Mouse (Mus musculus): ENCODE measurements around the gene Grn. TPM values are rescaled to one million over a fixed set of nuclear protein-coding genes. Genes with fewer than 3 reads are reported as not detected.

Gene Grn
- polyA plus RNA-seq, 1 experiment from 2014 or later = 58.8 TPM

- Histone ChIP-seq H3K4me2 (ENCODE audit: low read depth, severe bottlenecking) (no peak overlapping the region), H3K27me3 (ENCODE audit: control insufficient read depth, insufficient read depth, low read length) (no peaks in the 10 kb centered on the region), H3K9me3 (ENCODE audit: control insufficient read depth, low read length) (no peaks in the 10 kb centered on the region), H3K36me3 (ENCODE audit: control insufficient read depth, insufficient read depth, low read length) (no peaks in the 10 kb centered on the region), H3K4me1 (ENCODE audit: control insufficient read depth, insufficient read depth, low read length) (peaks cover 3% of the 10 kb centered on the region), H3K4me3 (ENCODE audit: low read depth, low read length) (no peak overlapping the region), H3K27ac (replicated peaks; ENCODE audit: low read depth, low read length) (no peak overlapping the region), H3K9ac (ENCODE audit: low read length) (no peak overlapping the region)
- DNase-seq (ENCODE audit: low spot score) (no peak), ATAC-seq (ENCODE audit: insufficient number of reproducible peaks, low FRiP score, low TSS enrichment, low read depth) (no peak)
- 81% methylated on average over 8 of the region's 8 CpGs for WGBS
These were observed 4.4 kb upstream of the Grn start for GRCm38 (mm10) chr11:102425555-102426316.

GRCm38 (mm10) chr11:102428981-102429540, 1.1 kb upstream of the Grn start:
- no peak for DNase-seq (ENCODE audit: low spot score)
- Histone ChIP-seq H3K4me2 (ENCODE audit: low read depth, severe bottlenecking) (no peak overlapping the region), H3K27me3 (ENCODE audit: control insufficient read depth, insufficient read depth, low read length) (no peaks in the 10 kb centered on the region), H3K4me1 (ENCODE audit: control insufficient read depth, insufficient read depth, low read length) (peaks cover 3% of the 10 kb centered on the region), H3K36me3 (ENCODE audit: control insufficient read depth, insufficient read depth, low read length) (0 out of 2 replicates have a peak, but pooled peaks cover 2% of the 10 kb centered on the region), H3K4me3 (ENCODE audit: low read depth, low read length) (no peak overlapping the region), H3K27ac (replicated peaks; ENCODE audit: low read depth, low read length) (no peak overlapping the region), H3K9me3 (ENCODE audit: control insufficient read depth, low read length) (no peaks in the 10 kb centered on the region), H3K9ac (ENCODE audit: low read length) (no peak overlapping the region)
- WGBS = 75% methylated on average over 8 of the region's 8 CpGs
- ATAC-seq (ENCODE audit: insufficient number of reproducible peaks, low FRiP score, low TSS enrichment, low read depth) = no peak

GRCm38 (mm10) chr11:102429551-102429950, 564 bp upstream of the Grn start:
- 54% methylated on average over 3 of the region's 3 CpGs for WGBS
- Histone ChIP-seq H3K4me3 (ENCODE audit: low read depth, low read length) (peak overlapping the region; percentile 71), H3K9ac (ENCODE audit: low read length) (peak overlapping the region; percentile 58; the same call in 1 of the 2 replicates), H3K27me3 (ENCODE audit: control insufficient read depth, insufficient read depth, low read length) (no peaks in the 10 kb centered on the region), H3K9me3 (ENCODE audit: control insufficient read depth, low read length) (no peaks in the 10 kb centered on the region), H3K4me2 (ENCODE audit: low read depth, severe bottlenecking) (peak overlapping the region; percentile 92), H3K27ac (replicated peaks; ENCODE audit: low read depth, low read length) (no peak overlapping the region), H3K36me3 (ENCODE audit: control insufficient read depth, insufficient read depth, low read length) (0 out of 2 replicates have a peak, but pooled peaks cover 2% of the 10 kb centered on the region), H3K4me1 (ENCODE audit: control insufficient read depth, insufficient read depth, low read length) (peaks cover 3% of the 10 kb centered on the region)
- no peak for ATAC-seq (ENCODE audit: insufficient number of reproducible peaks, low FRiP score, low TSS enrichment, low read depth)
- no peak for DNase-seq (ENCODE audit: low spot score)

GRCm38 (mm10) chr11:102431018-102431645, 1.0 kb downstream of the Grn start:
- peak overlapping the region; percentile 92 for H3K4me2 ChIP-seq (ENCODE audit: low read depth, severe bottlenecking)
- no peaks in the 10 kb centered on the region for H3K9me3 ChIP-seq (ENCODE audit: control insufficient read depth, low read length)
- under 1% methylated on average over 7 of the region's 7 CpGs for WGBS
- peak overlapping the region; percentile 81 for H3K27ac ChIP-seq (replicated peaks; ENCODE audit: low read depth, low read length)
- H3K4me3 ChIP-seq (ENCODE audit: low read depth, low read length) = peak overlapping the region; percentile 71
- H3K9ac ChIP-seq (ENCODE audit: low read length) = peak overlapping the region; percentile 56
- no peaks in the 10 kb centered on the region for H3K27me3 ChIP-seq (ENCODE audit: control insufficient read depth, insufficient read depth, low read length)
- DNase-seq (ENCODE audit: low spot score) (peak; percentile 88), ATAC-seq (ENCODE audit: insufficient number of reproducible peaks, low FRiP score, low TSS enrichment, low read depth) (0 out of 2 replicates have a peak, but pooled peaks have one; percentile 28)
- peaks cover 9% of the 10 kb centered on the region for H3K36me3 ChIP-seq (ENCODE audit: control insufficient read depth, insufficient read depth, low read length)
- H3K4me1 ChIP-seq (ENCODE audit: control insufficient read depth, insufficient read depth, low read length) = peaks cover 3% of the 10 kb centered on the region

- DNase-seq (ENCODE audit: low spot score) = no peak
- Histone ChIP-seq H3K27ac (replicated peaks; ENCODE audit: low read depth, low read length) (no peak overlapping the region), H3K27me3 (ENCODE audit: control insufficient read depth, insufficient read depth, low read length) (no peaks in the 10 kb centered on the region), H3K4me3 (ENCODE audit: low read depth, low read length) (no peak overlapping the region), H3K36me3 (ENCODE audit: control insufficient read depth, insufficient read depth, low read length) (peaks cover 9% of the 10 kb centered on the region), H3K4me1 (ENCODE audit: control insufficient read depth, insufficient read depth, low read length) (peaks cover 3% of the 10 kb centered on the region), H3K9ac (ENCODE audit: low read length) (no peak overlapping the region), H3K9me3 (ENCODE audit: control insufficient read depth, low read length) (no peaks in the 10 kb centered on the region), H3K4me2 (ENCODE audit: low read depth, severe bottlenecking) (no peak overlapping the region)
- WGBS = 82% methylated on average over 3 of the region's 3 CpGs
- no peak for ATAC-seq (ENCODE audit: insufficient number of reproducible peaks, low FRiP score, low TSS enrichment, low read depth)
These were observed 1.6 kb downstream of the Grn start for GRCm38 (mm10) chr11:102431728-102432114.

- Histone ChIP-seq H3K36me3 (ENCODE audit: control insufficient read depth, insufficient read depth, low read length) (peaks cover 9% of the 10 kb centered on the region), H3K4me3 (ENCODE audit: low read depth, low read length) (no peak overlapping the region), H3K27ac (replicated peaks; ENCODE audit: low read depth, low read length) (no peak overlapping the region), H3K9ac (ENCODE audit: low read length) (no peak overlapping the region), H3K9me3 (ENCODE audit: control insufficient read depth, low read length) (no peaks in the 10 kb centered on the region), H3K27me3 (ENCODE audit: control insufficient read depth, insufficient read depth, low read length) (no peaks in the 10 kb centered on the region), H3K4me2 (ENCODE audit: low read depth, severe bottlenecking) (no peak overlapping the region), H3K4me1 (ENCODE audit: control insufficient read depth, insufficient read depth, low read length) (peaks cover 5% of the 10 kb centered on the region)
- WGBS = 64% methylated on average over 16 of the region's 16 CpGs
- no peak for ATAC-seq (ENCODE audit: insufficient number of reproducible peaks, low FRiP score, low TSS enrichment, low read depth)
- no peak for DNase-seq (ENCODE audit: low spot score)
These were observed 2.2 kb downstream of the Grn start for GRCm38 (mm10) chr11:102432115-102432843.

- DNase-seq (ENCODE audit: low spot score) (no peak), ATAC-seq (ENCODE audit: insufficient number of reproducible peaks, low FRiP score, low TSS enrichment, low read depth) (no peak)
- Histone ChIP-seq H3K9ac (ENCODE audit: low read length) (no peak overlapping the region), H3K4me3 (ENCODE audit: low read depth, low read length) (no peak overlapping the region), H3K4me1 (ENCODE audit: control insufficient read depth, insufficient read depth, low read length) (peaks cover 11% of the 10 kb centered on the region), H3K4me2 (ENCODE audit: low read depth, severe bottlenecking) (no peak overlapping the region), H3K36me3 (ENCODE audit: control insufficient read depth, insufficient read depth, low read length) (peaks cover 9% of the 10 kb centered on the region), H3K9me3 (ENCODE audit: control insufficient read depth, low read length) (no peaks in the 10 kb centered on the region), H3K27ac (replicated peaks; ENCODE audit: low read depth, low read length) (no peak overlapping the region), H3K27me3 (ENCODE audit: control insufficient read depth, insufficient read depth, low read length) (0 out of 2 replicates have a peak, but pooled peaks cover under 1% of the 10 kb centered on the region)
- 88% methylated on average over 6 of the region's 6 CpGs for WGBS
These were observed 2.8 kb downstream of the Grn start for GRCm38 (mm10) chr11:102432896-102433295.

- H3K9ac ChIP-seq (ENCODE audit: low read length) = no peak overlapping the region
- no peaks in the 10 kb centered on the region for H3K9me3 ChIP-seq (ENCODE audit: control insufficient read depth, low read length)
- DNase-seq (ENCODE audit: low spot score) (no peak), ATAC-seq (ENCODE audit: insufficient number of reproducible peaks, low FRiP score, low TSS enrichment, low read depth) (no peak)
- H3K27ac ChIP-seq (replicated peaks; ENCODE audit: low read depth, low read length) = no peak overlapping the region
- H3K4me3 ChIP-seq (ENCODE audit: low read depth, low read length) = no peak overlapping the region
- peaks cover 14% of the 10 kb centered on the region for H3K4me1 ChIP-seq (ENCODE audit: control insufficient read depth, insufficient read depth, low read length)
- WGBS = 90% methylated on average over 7 of the region's 7 CpGs
- H3K36me3 ChIP-seq (ENCODE audit: control insufficient read depth, insufficient read depth, low read length) = peaks cover 9% of the 10 kb centered on the region
- no peak overlapping the region for H3K4me2 ChIP-seq (ENCODE audit: low read depth, severe bottlenecking)
- 0 out of 2 replicates have a peak, but pooled peaks cover 4% of the 10 kb centered on the region for H3K27me3 ChIP-seq (ENCODE audit: control insufficient read depth, insufficient read depth, low read length)
These were observed 3.8 kb downstream of the Grn start for GRCm38 (mm10) chr11:102433866-102434265.

All from limb, embryonic 11.5 days (tissue).